ENCODE assay signal across 27 mouse cellular contexts in the genomic region with DNA sequence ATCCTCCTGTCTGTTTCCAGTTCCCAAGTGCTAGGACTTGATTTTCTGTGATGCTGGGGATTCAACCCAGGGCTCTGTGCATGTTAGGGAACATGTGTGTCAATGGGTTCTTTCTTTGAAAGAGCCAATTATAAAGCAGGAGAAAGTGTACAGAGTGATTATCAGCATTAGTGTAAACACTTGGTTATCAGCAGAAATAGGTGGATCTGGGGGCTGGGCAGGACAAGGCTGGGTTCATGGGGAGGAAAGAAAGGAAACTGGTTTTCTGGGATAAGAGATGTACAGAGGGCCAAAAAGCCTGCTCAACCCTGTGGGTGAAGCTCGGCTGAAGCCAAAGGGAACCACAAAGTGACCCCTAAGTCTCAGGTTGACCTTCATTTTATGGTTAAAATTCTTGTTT. TPM values are rescaled to one million over a fixed set of nuclear protein-coding genes. Genes with fewer than 3 reads are reported as not detected.
DNase-seq lines count a peak whose midpoint lies in the region; ATAC-seq and TF ChIP-seq lines count a peak whose summit lies in the region.
"Had no signal": no experiment of that assay in that cellular context is flagged by ENCODE, and none has a peak within 500 bp of the region (broad histone marks: within the 10 kb centered on the region; RNA-seq: fewer than 3 reads in every experiment).

No protein-coding gene starts in this region.

- H3K4me2 ChIP-seq in heart, embryonic 12.5 days, result no peak overlapping the region
- H3K4me2 ChIP-seq in lung, embryonic 15.5 days, result no peak overlapping the region
- H3K4me2 ChIP-seq in stomach, embryonic 14.5 days (replicated peaks; ENCODE audit: low read depth, low read length), result no peak overlapping the region
- H3K4me2 ChIP-seq in stomach, postnatal 0 days (replicated peaks; ENCODE audit: low read depth), result no peak overlapping the region
- H3K4me2 ChIP-seq: embryonic facial prominence, embryonic 13.5 days; forebrain, embryonic 12.5 days; forebrain, embryonic 15.5 days; hindbrain, embryonic 12.5 days; hindbrain, embryonic 15.5 days had no signal

- peaks cover 26% of the 10 kb centered on the region for H3K4me1 ChIP-seq in heart, embryonic 12.5 days (replicated peaks)
- peaks cover 42% of the 10 kb centered on the region for H3K4me1 ChIP-seq in lung, embryonic 15.5 days
- H3K4me1 ChIP-seq in lung, adult 2 months (ENCODE audit: control insufficient read depth, insufficient read depth, low read length), result peaks cover 7% of the 10 kb centered on the region
- H3K4me1 ChIP-seq in stomach, embryonic 14.5 days (ENCODE audit: control insufficient read depth, insufficient read depth, low read length), result peaks cover 12% of the 10 kb centered on the region; the same call in 1 of the 2 replicates
- H3K4me1 ChIP-seq in stomach, postnatal 0 days (replicated peaks; ENCODE audit: control insufficient read depth, insufficient read depth), result no peaks in the 10 kb centered on the region

- H3K27me3 ChIP-seq in heart, embryonic 12.5 days (replicated peaks), result no peaks in the 10 kb centered on the region
- no peaks in the 10 kb centered on the region for H3K27me3 ChIP-seq in lung, embryonic 15.5 days
- H3K27me3 ChIP-seq in stomach, embryonic 14.5 days (ENCODE audit: control insufficient read depth, insufficient read depth, low read length), result no peaks in the 10 kb centered on the region
- H3K27me3 ChIP-seq in stomach, postnatal 0 days (ENCODE audit: control insufficient read depth, insufficient read depth, low read length), result no peaks in the 10 kb centered on the region
- H3K27me3 ChIP-seq: embryonic facial prominence, embryonic 13.5 days; forebrain, embryonic 15.5 days; hindbrain, embryonic 15.5 days; Patski had no signal

- no peak for TF ChIP-seq CTCF in lung, adult 2 months (IDR thresholded peaks at IDR 0.05; ENCODE audit: insufficient read depth, low read length)
- no peak for TF ChIP-seq CTCF in stomach, postnatal 0 days (IDR thresholded peaks at IDR 0.05; ENCODE audit: low read depth)

- no peaks in the 10 kb centered on the region for H3K36me3 ChIP-seq in heart, embryonic 12.5 days
- H3K36me3 ChIP-seq in lung, embryonic 15.5 days, result no peaks in the 10 kb centered on the region
- H3K36me3 ChIP-seq in stomach, embryonic 14.5 days (ENCODE audit: control insufficient read depth, insufficient read depth, low read length), result no peaks in the 10 kb centered on the region
- no peaks in the 10 kb centered on the region for H3K36me3 ChIP-seq in stomach, postnatal 0 days (ENCODE audit: control insufficient read depth, insufficient read depth, low read length)
- H3K36me3 ChIP-seq: embryonic facial prominence, embryonic 10.5 days; embryonic facial prominence, embryonic 13.5 days; forebrain, embryonic 12.5 days; forebrain, embryonic 15.5 days; G1E; hindbrain, embryonic 12.5 days; hindbrain, embryonic 15.5 days had no signal

- ATAC-seq in heart, embryonic 12.5 days (ENCODE audit: insufficient number of reproducible peaks, low FRiP score), result no peak
- ATAC-seq in lung, embryonic 15.5 days (ENCODE audit: borderline replicate concordance, extremely low read depth, low FRiP score, low TSS enrichment), result no peak
- peak; percentile 73 for ATAC-seq in stomach, embryonic 14.5 days (ENCODE audit: insufficient number of reproducible peaks, insufficient read depth, low FRiP score, low read depth)
- ATAC-seq in stomach, postnatal 0 days (ENCODE audit: low FRiP score, low TSS enrichment), result peak; percentile 76
- no peak for ATAC-seq in cerebellum, adult (ENCODE audit: insufficient number of reproducible peaks, low FRiP score, low TSS enrichment)
- ATAC-seq: forebrain, embryonic 15.5 days; Patski had no signal

- no peaks in the 10 kb centered on the region for H3K9me3 ChIP-seq in heart, embryonic 12.5 days (replicated peaks)
- H3K9me3 ChIP-seq in lung, embryonic 15.5 days, result no peaks in the 10 kb centered on the region
- no peaks in the 10 kb centered on the region for H3K9me3 ChIP-seq in stomach, embryonic 14.5 days (ENCODE audit: control insufficient read depth, low read depth, low read length)
- H3K9me3 ChIP-seq in stomach, postnatal 0 days (ENCODE audit: control insufficient read depth, low read length), result no peaks in the 10 kb centered on the region
- H3K9me3 ChIP-seq: embryonic facial prominence, embryonic 10.5 days; embryonic facial prominence, embryonic 13.5 days; forebrain, embryonic 12.5 days; forebrain, embryonic 15.5 days; G1E; hindbrain, embryonic 12.5 days; hindbrain, embryonic 15.5 days had no signal

- no peak overlapping the region for H3K9ac ChIP-seq in heart, embryonic 12.5 days
- no peak overlapping the region for H3K9ac ChIP-seq in lung, embryonic 15.5 days
- no peak overlapping the region for H3K9ac ChIP-seq in stomach, embryonic 14.5 days (replicated peaks; ENCODE audit: low read depth, low read length)
- no peak overlapping the region for H3K9ac ChIP-seq in stomach, postnatal 0 days (ENCODE audit: low read length)
- H3K9ac ChIP-seq: embryonic facial prominence, embryonic 13.5 days; forebrain, embryonic 12.5 days; forebrain, embryonic 15.5 days; hindbrain, embryonic 12.5 days; hindbrain, embryonic 15.5 days had no signal

- no peak for TF ChIP-seq POLR2A in lung, adult 2 months (IDR thresholded peaks at IDR 0.05; ENCODE audit: borderline replicate concordance, extremely low read depth, low read depth, low read length)

- 0 out of 2 replicates have a peak overlapping the region, but pooled peaks have one; percentile 0 for H3K27ac ChIP-seq in heart, embryonic 12.5 days (ENCODE audit: poor library complexity, severe bottlenecking)
- H3K27ac ChIP-seq in lung, embryonic 15.5 days, result peak overlapping the region; percentile 42
- peak overlapping the region; percentile 69 for H3K27ac ChIP-seq in stomach, embryonic 14.5 days (ENCODE audit: low read length)
- peak overlapping the region; percentile 83 for H3K27ac ChIP-seq in stomach, postnatal 0 days (replicated peaks)
- H3K27ac ChIP-seq: embryonic facial prominence, embryonic 10.5 days; embryonic facial prominence, embryonic 13.5 days; forebrain, embryonic 12.5 days; forebrain, embryonic 15.5 days; gastrocnemius, adult 2 months; heart, adult 2 months; hindbrain, embryonic 12.5 days; hindbrain, embryonic 15.5 days had no signal

- no peak overlapping the region for H3K4me3 ChIP-seq in heart, embryonic 12.5 days
- H3K4me3 ChIP-seq in lung, embryonic 15.5 days, result no peak overlapping the region
- no peak overlapping the region for H3K4me3 ChIP-seq in lung, adult 2 months (replicated peaks; ENCODE audit: extremely low read depth, low read depth, low read length)
- H3K4me3 ChIP-seq in stomach, embryonic 14.5 days (ENCODE audit: low read depth, low read length), result no peak overlapping the region
- no peak overlapping the region for H3K4me3 ChIP-seq in stomach, postnatal 0 days (ENCODE audit: low read depth, low read length)
- H3K4me3 ChIP-seq: embryonic facial prominence, embryonic 10.5 days; embryonic facial prominence, embryonic 13.5 days; erythroblast, embryonic 14.5 days; forebrain, embryonic 12.5 days; forebrain, embryonic 15.5 days; gastrocnemius, adult 2 months; heart, adult 2 months; hindbrain, embryonic 12.5 days; hindbrain, embryonic 15.5 days had no signal

- DNase-seq in heart, adult 8-10 months (ENCODE audit: low spot score), result no peak
- no peak for DNase-seq in lung, adult 2 months
- DNase-seq in stomach, postnatal 0 days (ENCODE audit: low spot score), result peak; percentile 73
- DNase-seq: adrenal gland, postnatal 10 days; adrenal gland, postnatal 36 days; B cell, adult 2 months; cerebellum, adult 11 months; cerebellum, adult 2 months; cerebellum, adult 9-11 months; cerebellum, postnatal 36 days; embryo, embryonic 11 days; gastrocnemius, adult 2 months; gastrocnemius, postnatal 14 days; heart, adult 2 months had no signal

- WGBS in heart, embryonic 12.5 days, result 56% methylated on average over 1 of the region's 1 CpGs
- WGBS in lung, embryonic 15.5 days, result 47% methylated on average over 1 of the region's 1 CpGs
- WGBS in lung, adult 2 months, result 78% methylated on average over 1 of the region's 1 CpGs
- 42% methylated on average over 1 of the region's 1 CpGs for WGBS in stomach, embryonic 14.5 days
- WGBS in stomach, postnatal 0 days, result 26% methylated on average over 1 of the region's 1 CpGs

- no peak for TF ChIP-seq EP300 in stomach, postnatal 0 days (optimal IDR thresholded peaks at IDR 0.05)

RNA-seq across cellular contexts. Expression of a gene that starts 28.4 kb away (rescaled TPM):
- 19.8 and 20.2 TPM in 2 replicates for polyA plus RNA-seq in heart, embryonic 12.5 days (2016; fragmentation: Nextera tagmentation; extraction: Ambion mirVana)
- total RNA-seq in heart, adult 8-10 months (2022), result 10 to 100 TPM; 37.9 to 56.9 (median 45.0) TPM
- polyA plus RNA-seq in lung, embryonic 15.5 days (2015; fragmentation: Nextera tagmentation; extraction: Ambion mirVana), result 9.7 and 9.8 TPM in 2 replicates
- polyA plus RNA-seq in lung, adult 2 months (2012; rRNA removed), result 12.6 and 15.1 TPM in 2 replicates
- 9.8 and 11.7 TPM in 2 replicates for polyA plus RNA-seq in stomach, embryonic 14.5 days (2014; fragmentation: Nextera tagmentation; extraction: Ambion mirVana)
- 11.6 and 12.1 TPM in 2 replicates for polyA plus RNA-seq in stomach, postnatal 0 days (2015; fragmentation: Nextera tagmentation; extraction: Ambion mirVana)

Comparison
In these comparisons a context has a peak if more than half of its experiments do, and no peak if none do; other contexts are left out.
1. ATAC-seq: peak in stomach, embryonic 14.5 days (single experiment) and stomach, postnatal 0 days (single experiment); none in heart, embryonic 12.5 days (single experiment), lung, embryonic 15.5 days (single experiment) and cerebellum, adult (single experiment).
2. H3K27ac ChIP-seq: peak in every context shown above with its lines; median percentile 83 in stomach, postnatal 0 days; 69 in stomach, embryonic 14.5 days; 42 in lung, embryonic 15.5 days; 0 in heart, embryonic 12.5 days.